Mouse (Mus musculus): ENCODE measurements at regions not wholly inside any gene's neighbourhood (a gene's known extent, or its start where the extent isn't known, plus 50 kb on each side); places are given as distances from the start of the nearest gene placed in this dataset.

GRCm38 (mm10) chr14:46258551-46258950 is 120.7 kb upstream of the Gm15217 start:
- TF ChIP-seq CTCF (IDR thresholded peaks at IDR 0.05 in 2 of 3, conservative IDR thresholded peaks at IDR 0.05 in 1 of 3; ENCODE audit: control insufficient read depth in 1 of 3, insufficient read depth in 1 of 3, low read depth in 2 of 3, low read length in 3 of 3, poor library complexity in 1 of 3, severe bottlenecking in 1 of 3) (no peak), E2F4 (IDR thresholded peaks at IDR 0.05; ENCODE audit: borderline replicate concordance, low read depth, low read length) (no peak), CHD2 (IDR thresholded peaks at IDR 0.05; ENCODE audit: low read length) (no peak), POLR2A (IDR thresholded peaks at IDR 0.05; ENCODE audit: control insufficient read depth in 1 of 2, insufficient read depth in 1 of 2, low read depth in 1 of 2, low read length in 2 of 2, poor library complexity in 1 of 2) (no peak), ZKSCAN1 (IDR thresholded peaks at IDR 0.05; ENCODE audit: low read depth, low read length) (no peak), GATA1 (IDR thresholded peaks at IDR 0.05; ENCODE audit: low read depth, low read length) (no peak), EP300 (IDR thresholded peaks at IDR 0.05; ENCODE audit: low read depth in 1 of 2, low read length in 2 of 2) (no peak)

All from MEL (cell line).